Mouse (Mus musculus) 416B (cell line): Measurements from ENCODE around the gene Lhfp.

Experiments used
- DNase-seq: peaks from one replicate; pipeline ENCODE4 v3.0.0; 2011; ENCODE audit warnings: low read depth

Lhfp gene

GRCm38 (mm10) chr3:53041411-53042239 is at the start of gene Lhfp:
Gene Lhfp, plus strand, starts transcription at chr3:53041528.
- DNase-seq: no peak

GRCm38 (mm10) chr3:52993296-52993695 is 48.0 kb upstream of the Lhfp start:
- no peak for DNase-seq

- peak; percentile 19 for DNase-seq
Observed at GRCm38 (mm10) chr3:52994666-52995065, 46.7 kb upstream of the Lhfp start.

GRCm38 (mm10) chr3:52996635-52997034 is 44.7 kb upstream of the Lhfp start:
- DNase-seq: no peak

GRCm38 (mm10) chr3:52997381-52997780 is 43.9 kb upstream of the Lhfp start:
- no peak for DNase-seq

- DNase-seq: no peak
Observed at GRCm38 (mm10) chr3:52999016-52999744, 42.1 kb upstream of the Lhfp start.

GRCm38 (mm10) chr3:52999996-53000395 is 41.3 kb upstream of the Lhfp start:
- DNase-seq: no peak

GRCm38 (mm10) chr3:53002076-53002475 is 39.3 kb upstream of the Lhfp start:
- no peak for DNase-seq

GRCm38 (mm10) chr3:53004406-53005114 is 36.8 kb upstream of the Lhfp start:
- DNase-seq: peak; percentile 67

GRCm38 (mm10) chr3:53007411-53007810 is 33.9 kb upstream of the Lhfp start:
- no peak for DNase-seq

GRCm38 (mm10) chr3:53016436-53017340 is 24.6 kb upstream of the Lhfp start, which contains the start of gene Cog6:
Gene Cog6, minus strand, starts transcription at chr3:53017237.
- peak; percentile 87 for DNase-seq

- peak; percentile 35 for DNase-seq
Observed at GRCm38 (mm10) chr3:53027333-53027732, 14.0 kb upstream of the Lhfp start.

- DNase-seq: peak; percentile 80
Observed at GRCm38 (mm10) chr3:53029046-53029445, 12.3 kb upstream of the Lhfp start.

- DNase-seq: no peak
Observed at GRCm38 (mm10) chr3:53031586-53031985, 9.7 kb upstream of the Lhfp start.

- no peak for DNase-seq
Observed at GRCm38 (mm10) chr3:53032432-53032831, 8.9 kb upstream of the Lhfp start.

- peak; percentile 62 for DNase-seq
Observed at GRCm38 (mm10) chr3:53033448-53033847, 7.9 kb upstream of the Lhfp start.

- DNase-seq: peak; percentile 62
Observed at GRCm38 (mm10) chr3:53036076-53036475, 5.3 kb upstream of the Lhfp start.

GRCm38 (mm10) chr3:53036941-53037340 is 4.4 kb upstream of the Lhfp start:
- peak; percentile 56 for DNase-seq

GRCm38 (mm10) chr3:53038913-53039312 is 2.4 kb upstream of the Lhfp start:
- DNase-seq: no peak

- DNase-seq: no peak
Observed at GRCm38 (mm10) chr3:53039746-53040145, 1.6 kb upstream of the Lhfp start.

- DNase-seq: no peak
Observed at GRCm38 (mm10) chr3:53040593-53041410, 526 bp upstream of the Lhfp start.
